11 mouse cellular contexts compared by ENCODE assay signal in the genomic region with DNA sequence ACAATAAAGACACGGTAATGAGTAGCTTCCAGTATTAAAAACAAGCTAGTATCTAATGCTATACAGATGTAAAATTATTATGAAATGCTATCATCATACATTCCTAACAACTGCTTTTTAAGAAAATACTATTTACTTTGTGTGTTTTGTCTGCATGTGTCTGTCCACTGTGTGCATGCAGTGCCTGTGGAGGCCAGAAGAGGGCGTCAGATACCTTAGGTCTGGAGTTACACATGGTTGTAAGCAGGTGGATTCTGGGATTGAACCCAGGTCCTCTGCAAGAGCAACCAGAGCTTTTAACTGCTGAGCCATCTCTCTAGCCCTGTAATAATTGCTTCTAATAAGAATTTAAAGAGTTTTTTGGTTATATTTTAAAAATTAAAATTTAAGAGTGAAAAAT. TPM values are rescaled to one million over a fixed set of nuclear protein-coding genes. Genes with fewer than 3 reads are reported as not detected.
A peak's percentile ranks its signal among the peaks of the same experiment; 100 is the strongest.
DNase-seq lines count a peak whose midpoint lies in the region; ATAC-seq and TF ChIP-seq lines count a peak whose summit lies in the region.
"Had no signal": no experiment of that assay in that cellular context is flagged by ENCODE, and none has a peak within 500 bp of the region (broad histone marks: within the 10 kb centered on the region; RNA-seq: fewer than 3 reads in every experiment).

No protein-coding gene starts in this region.

- H3K27me3 ChIP-seq in hindbrain, postnatal 0 days (ENCODE audit: insufficient read depth, low read length), result no peaks in the 10 kb centered on the region
- H3K27me3 ChIP-seq in hindbrain, embryonic 13.5 days, result no peaks in the 10 kb centered on the region
- H3K27me3 ChIP-seq in Patski, result no peaks in the 10 kb centered on the region
- H3K27me3 ChIP-seq in small intestine, adult 2 months (ENCODE audit: control insufficient read depth, insufficient read depth, low read length), result no peaks in the 10 kb centered on the region

- H3K4me1 ChIP-seq in hindbrain, postnatal 0 days (ENCODE audit: insufficient read depth, low read length), result no peaks in the 10 kb centered on the region
- no peaks in the 10 kb centered on the region for H3K4me1 ChIP-seq in hindbrain, embryonic 13.5 days (replicated peaks)
- H3K4me1 ChIP-seq in small intestine, adult 2 months (ENCODE audit: control insufficient read depth, insufficient read depth, insufficient read length, low read length), result 0 out of 2 replicates have a peak, but pooled peaks cover 1% of the 10 kb centered on the region

- ATAC-seq in hindbrain, postnatal 0 days, result no peak
- ATAC-seq in hindbrain, embryonic 13.5 days (ENCODE audit: low FRiP score), result no peak
- no peak for ATAC-seq in Patski

- H3K9ac ChIP-seq in hindbrain, postnatal 0 days (replicated peaks; ENCODE audit: low read length), result no peak overlapping the region
- H3K9ac ChIP-seq in hindbrain, embryonic 13.5 days, result no peak overlapping the region

- peak; percentile 53 for TF ChIP-seq CTCF in hindbrain, postnatal 0 days (IDR thresholded peaks at IDR 0.05; ENCODE audit: low read depth)
- TF ChIP-seq CTCF in Patski (IDR thresholded peaks at IDR 0.05), result peak; percentile 73
- peak; percentile 23; the same call in 1 of the 2 replicates for TF ChIP-seq CTCF in small intestine, adult 2 months (IDR thresholded peaks at IDR 0.05; ENCODE audit: extremely low read depth, insufficient read length, insufficient replicate concordance, low read depth, low read length)

- H3K27ac ChIP-seq in hindbrain, postnatal 0 days, result no peak overlapping the region
- no peak overlapping the region for H3K27ac ChIP-seq in hindbrain, embryonic 13.5 days
- H3K27ac ChIP-seq in small intestine, adult 2 months (ENCODE audit: insufficient read depth, low read depth, low read length), result no peak overlapping the region

- no peaks in the 10 kb centered on the region for H3K36me3 ChIP-seq in hindbrain, postnatal 0 days (ENCODE audit: insufficient read depth, low read length)
- no peaks in the 10 kb centered on the region for H3K36me3 ChIP-seq in hindbrain, embryonic 13.5 days
- no peaks in the 10 kb centered on the region for H3K36me3 ChIP-seq in small intestine, adult 2 months (ENCODE audit: control insufficient read depth, insufficient read depth, low read length)

- CTCF ChIA-PET in Patski (lab: Charles Lee), result interaction anchor here (1.1 to 2.1 kb wide), 2 partner anchors 17 to 35 kb away, joined by 3 to 6 read pairs; no protein-coding TSS in a partner anchor

- peak; percentile 9 for DNase-seq in hindbrain, postnatal 0 days (ENCODE audit: low spot score)
- DNase-seq in thymus, postnatal 14 days, result peak; percentile 6
- no peak for DNase-seq in thymus, postnatal 10 days (ENCODE audit: low spot score in 2 of 2)
- no peak for DNase-seq in Patski (ENCODE audit: low read depth, low spot score)
- DNase-seq in T-cell, adult 2 months (ENCODE audit: low spot score), result no peak
- DNase-seq in spleen, postnatal 14 days (ENCODE audit: low spot score in 2 of 2), result no peak
- DNase-seq: gastrocnemius, postnatal 14 days; kidney, adult 18-20 months had no signal

- POLR2A ChIA-PET in Patski (lab: Charles Lee), result no interaction called here

- in situ Hi-C loops in Patski (cut with MboI; ENCODE audit: low pct_unique_long_range_greater_than_20kb), result loop anchor here (5.0 kb wide), 1 partner anchor 107 kb away; no protein-coding TSS in a partner anchor

- 59% methylated on average over 2 of the region's 2 CpGs for WGBS in hindbrain, postnatal 0 days
- 68% methylated on average over 2 of the region's 2 CpGs for WGBS in hindbrain, embryonic 13.5 days
- WGBS in small intestine, adult 2 months, result 68% methylated on average over 2 of the region's 2 CpGs

- no peaks in the 10 kb centered on the region for H3K9me3 ChIP-seq in hindbrain, postnatal 0 days (ENCODE audit: low read length)
- H3K9me3 ChIP-seq in hindbrain, embryonic 13.5 days, result no peaks in the 10 kb centered on the region

- TF ChIP-seq POLR2A in small intestine, adult 2 months (IDR thresholded peaks at IDR 0.05; ENCODE audit: low read depth, low read length), result no peak

- no peak overlapping the region for H3K4me3 ChIP-seq in hindbrain, postnatal 0 days (ENCODE audit: low read length)
- no peak overlapping the region for H3K4me3 ChIP-seq in hindbrain, embryonic 13.5 days
- no peak overlapping the region for H3K4me3 ChIP-seq in small intestine, adult 2 months (ENCODE audit: low read depth, low read length)

- no peak overlapping the region for H3K4me2 ChIP-seq in hindbrain, postnatal 0 days (ENCODE audit: low read depth, low read length)
- H3K4me2 ChIP-seq in hindbrain, embryonic 13.5 days, result no peak overlapping the region

RNA-seq across cellular contexts. Expression of a gene that starts 27.5 kb away (rescaled TPM):
- 9.2 and 12.1 TPM in 2 replicates for total RNA-seq in hindbrain, postnatal 0 days (2014; rRNA removed)
- 14.2 and 17.3 TPM in 2 replicates for polyA plus RNA-seq in hindbrain, postnatal 0 days (2015; fragmentation: Nextera tagmentation; extraction: Ambion mirVana)
- polyA plus RNA-seq in hindbrain, embryonic 13.5 days (2015; fragmentation: Nextera tagmentation; extraction: Ambion mirVana), result 21.7 and 22.8 TPM in 2 replicates
- polyA plus RNA-seq in Patski (2021), result 12.3 TPM
- polyA plus RNA-seq in small intestine, adult 2 months (2012; rRNA removed), result 0.18 and 0.24 TPM in 2 replicates

RNA-seq across cellular contexts. Expression of a gene that starts 49.2 kb away (rescaled TPM):
- total RNA-seq in hindbrain, postnatal 0 days (2014; rRNA removed), result 24.3 and 36.5 TPM in 2 replicates
- polyA plus RNA-seq in hindbrain, postnatal 0 days (2015; fragmentation: Nextera tagmentation; extraction: Ambion mirVana), result 13.1 and 16.6 TPM in 2 replicates
- polyA plus RNA-seq in hindbrain, embryonic 13.5 days (2015; fragmentation: Nextera tagmentation; extraction: Ambion mirVana), result 7.6 and 8.0 TPM in 2 replicates
- polyA plus RNA-seq in Patski (2021), result 2.1 TPM
- 0.67 and 0.72 TPM in 2 replicates for polyA plus RNA-seq in small intestine, adult 2 months (2012; rRNA removed)
- total RNA-seq: common myeloid progenitor, adult 5-6 weeks had no signal

Comparison
In these comparisons a context has a peak if more than half of its experiments do, and no peak if none do; other contexts are left out.
1. DNase-seq: peak in hindbrain, postnatal 0 days (single experiment) and thymus, postnatal 14 days (single experiment); none in thymus, postnatal 10 days (0 of 2), Patski (single experiment), T-cell, adult 2 months (single experiment) and spleen, postnatal 14 days (0 of 2).
2. CTCF ChIP-seq: peak in every context shown above with its lines; median percentile 73 in Patski; 53 in hindbrain, postnatal 0 days; 23 in small intestine, adult 2 months.
3. RNA of a gene that starts 27.5 kb away (polyA plus RNA-seq): 21.7 to 22.8 TPM in hindbrain, embryonic 13.5 days, 14.2 to 17.3 TPM in hindbrain, postnatal 0 days and 12.3 TPM in Patski (single experiment); 0.18 to 0.24 TPM in small intestine, adult 2 months; every median in the first group is over 10 times any median in the second.